Mouse (Mus musculus) retina, embryonic 14.5 days (tissue): ENCODE data around the gene Igsf9.

Experiments used
- DNase-seq: peaks from one replicate; pipeline ENCODE4 v3.0.0-alpha.2; 2015; ENCODE audit warnings: low spot score

Igsf9 gene

DNA sequence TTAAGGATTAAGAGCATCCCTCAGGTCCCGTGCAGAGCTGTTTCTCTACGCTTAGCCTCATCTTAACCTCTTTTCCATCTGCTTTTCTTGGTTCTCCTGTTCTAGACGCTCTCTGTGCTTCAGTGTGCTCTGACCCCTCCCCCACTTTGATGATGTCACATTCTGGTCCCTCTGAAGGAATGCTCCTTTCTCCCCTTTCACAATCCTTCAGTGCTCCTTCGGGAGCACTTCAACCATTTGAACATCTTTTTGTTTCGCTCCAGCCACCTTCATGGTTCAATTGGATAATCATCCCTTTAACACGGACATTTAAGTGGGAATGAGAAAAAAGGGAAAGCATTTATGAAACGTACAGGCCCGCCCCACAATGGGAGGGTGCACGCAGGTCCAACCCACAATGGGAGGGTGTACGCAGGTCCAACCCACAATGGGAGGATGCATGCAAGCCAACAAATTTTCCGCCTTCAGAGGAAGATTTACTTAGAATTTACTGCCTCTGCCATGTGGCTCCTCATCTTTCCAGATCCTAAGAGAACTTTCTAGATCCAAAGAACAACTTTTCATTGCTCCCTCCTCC is 13.2 kb upstream of the Igsf9 start:
- DNase-seq: no peak

DNA sequence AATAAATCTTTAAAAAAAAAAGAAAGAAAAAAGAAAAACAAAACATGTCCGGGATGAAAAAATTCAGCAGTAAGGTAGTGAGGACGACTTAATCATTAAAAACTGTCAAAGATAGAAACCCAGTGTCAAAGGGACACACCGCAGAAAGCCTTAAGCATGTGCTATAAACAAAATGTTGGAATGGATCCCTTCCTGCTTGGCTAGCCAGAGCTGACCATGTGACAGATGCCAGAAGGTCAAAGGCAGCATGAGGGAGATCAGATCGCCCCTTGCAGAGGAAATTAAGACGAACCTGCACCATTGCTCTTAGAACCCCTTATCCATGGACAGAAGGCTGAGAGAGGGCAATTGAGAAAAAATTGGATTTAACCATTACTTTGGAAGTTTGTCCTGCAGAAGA is 12.2 kb upstream of the Igsf9 start:
- no peak for DNase-seq

DNA sequence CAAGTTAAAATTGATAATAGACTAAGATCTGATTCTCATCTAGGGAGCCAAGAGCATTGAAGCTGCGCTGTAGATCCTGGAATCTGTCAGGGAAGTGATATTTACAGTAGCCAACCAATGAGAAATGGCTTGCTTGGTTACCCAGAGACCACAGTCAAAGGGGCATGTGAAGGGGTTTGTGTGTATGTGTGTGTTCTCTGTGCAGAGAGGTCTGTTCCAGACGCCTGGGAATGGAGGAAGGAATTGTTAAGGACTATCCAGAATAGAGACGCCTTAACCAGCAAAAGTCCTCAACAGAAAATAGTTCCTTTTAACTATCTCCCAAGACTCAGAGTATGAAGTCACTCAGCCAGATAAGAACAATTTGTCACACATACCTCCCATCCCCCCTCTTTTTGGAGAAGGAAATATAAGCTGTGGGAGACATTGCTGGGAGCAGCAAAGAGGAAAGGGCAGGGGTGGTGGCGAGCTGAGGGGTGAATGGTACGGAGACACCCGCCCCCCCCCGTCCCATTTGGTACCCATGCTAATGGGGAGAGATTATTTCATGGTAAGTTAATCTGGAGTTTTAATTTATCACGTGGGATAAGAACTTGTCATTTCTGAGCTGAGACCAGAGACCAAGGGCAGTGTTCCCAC is 11.7 kb upstream of the Igsf9 start:
- DNase-seq: no peak

DNA sequence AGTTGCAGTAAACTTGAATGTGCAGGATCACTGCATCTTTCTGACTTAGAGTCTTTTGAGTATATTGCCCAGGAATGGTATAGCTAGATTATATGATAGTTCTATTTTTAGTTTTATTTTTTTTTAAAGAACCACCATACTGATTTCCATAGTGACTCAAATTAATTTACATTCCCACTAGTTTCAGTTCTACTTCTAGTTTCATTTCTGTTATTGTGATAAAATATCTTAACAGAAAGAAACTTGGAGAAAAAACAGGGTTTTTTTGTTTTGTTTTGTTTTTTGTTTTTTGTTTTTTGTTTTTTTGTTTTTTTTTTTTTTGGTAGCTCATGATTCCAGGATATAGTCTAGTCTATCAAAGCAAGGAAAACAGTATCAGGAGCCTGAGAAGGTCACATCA is 8.7 kb upstream of the Igsf9 start:
- DNase-seq: no peak

DNA sequence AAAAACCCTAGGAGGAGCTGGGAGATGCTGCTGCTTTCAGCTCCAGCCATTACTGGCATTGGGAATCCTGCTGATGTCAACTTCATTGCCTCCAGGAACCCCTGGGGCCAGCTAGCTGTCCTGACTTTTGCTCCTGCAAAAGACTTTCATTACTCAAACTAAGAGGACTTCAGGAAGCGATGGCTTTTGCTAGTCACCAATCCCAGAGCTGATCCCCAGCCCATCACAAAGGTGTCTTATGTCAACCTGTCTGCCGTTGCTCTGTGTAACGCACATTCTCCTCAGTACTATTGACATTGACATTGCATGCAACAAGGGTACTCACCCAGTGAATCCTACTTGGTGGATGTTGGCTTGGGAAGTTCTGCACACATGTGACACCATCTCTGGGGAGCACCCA is 7.4 kb upstream of the Igsf9 start:
- no peak for DNase-seq

DNA sequence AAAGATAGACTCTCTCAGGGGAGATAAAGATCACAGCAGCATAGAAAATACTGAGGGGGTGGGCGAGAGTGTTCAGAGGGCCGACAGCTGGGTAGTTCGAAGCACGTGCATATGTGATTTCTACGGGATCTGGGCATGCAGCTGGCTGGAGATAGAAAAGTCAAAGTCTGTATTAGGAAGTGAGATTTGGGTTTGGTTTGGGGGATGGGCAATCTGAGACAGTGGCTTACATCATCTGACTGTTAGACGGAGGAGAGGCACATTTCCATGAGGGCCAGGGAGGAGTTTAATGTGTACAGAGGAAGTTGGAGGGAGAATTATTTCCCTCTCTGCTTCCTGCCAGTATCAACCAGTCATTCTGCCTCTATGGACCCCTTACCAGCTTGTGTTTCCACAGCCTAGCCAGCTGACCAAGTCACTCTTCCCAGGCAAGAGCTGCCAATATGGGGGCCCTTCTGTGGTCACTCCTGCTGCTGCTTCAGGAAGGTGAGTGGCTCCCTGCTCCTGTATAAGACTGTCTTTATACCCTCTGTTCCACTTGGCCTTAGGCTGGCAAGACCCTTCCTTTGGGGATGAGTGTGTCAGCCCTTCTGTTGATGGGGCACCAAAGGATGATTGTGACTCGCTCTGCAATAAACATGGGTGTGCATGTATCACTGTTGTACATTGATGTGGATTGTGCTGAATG is 6.4 kb upstream of the Igsf9 start, which contains the start of gene Slamf9:
Gene Slamf9 (plus strand): TSS at position 305 of the 688 bp plus-strand sequence.
- DNase-seq: no peak

DNA sequence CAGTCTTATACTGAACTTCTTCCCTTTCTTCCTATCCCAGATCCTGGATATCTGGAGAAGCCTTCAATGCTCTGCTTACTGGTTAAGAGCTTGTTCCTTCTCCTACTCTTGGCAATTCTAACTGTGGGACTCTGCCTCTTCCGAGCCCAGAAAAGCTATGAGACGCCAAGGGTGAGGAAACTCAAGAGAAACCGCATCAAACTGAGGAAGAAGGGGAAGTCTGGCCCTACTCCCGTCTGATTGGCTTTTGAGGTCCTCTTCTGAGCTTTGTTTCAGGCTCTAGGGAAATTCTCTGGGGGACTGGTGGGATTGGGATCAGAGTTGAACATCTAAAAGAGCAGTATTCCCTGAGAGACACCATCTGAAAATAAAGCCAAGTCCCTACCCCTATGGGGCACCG is 3.6 kb upstream of the Igsf9 start:
- DNase-seq: no peak

DNA sequence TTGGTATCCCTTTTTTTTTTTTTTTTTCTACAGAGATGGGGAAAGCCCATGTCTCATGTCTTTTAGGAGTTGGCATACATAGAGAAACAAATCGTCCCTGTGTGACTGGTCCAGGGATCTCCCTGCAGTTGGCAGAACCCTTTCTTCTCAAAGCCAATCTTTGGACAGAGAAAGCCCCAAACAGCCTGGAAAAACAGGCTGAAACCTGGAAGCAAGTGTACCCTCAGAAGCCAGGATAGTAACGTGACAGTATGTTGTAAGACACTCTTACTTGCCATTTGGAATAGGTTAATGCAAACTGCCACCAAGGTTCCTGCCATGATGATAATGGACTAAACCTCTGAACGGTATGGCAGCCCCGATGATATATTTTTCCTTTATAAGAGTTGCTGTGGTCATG is 1.2 kb upstream of the Igsf9 start:
- DNase-seq: no peak

DNA sequence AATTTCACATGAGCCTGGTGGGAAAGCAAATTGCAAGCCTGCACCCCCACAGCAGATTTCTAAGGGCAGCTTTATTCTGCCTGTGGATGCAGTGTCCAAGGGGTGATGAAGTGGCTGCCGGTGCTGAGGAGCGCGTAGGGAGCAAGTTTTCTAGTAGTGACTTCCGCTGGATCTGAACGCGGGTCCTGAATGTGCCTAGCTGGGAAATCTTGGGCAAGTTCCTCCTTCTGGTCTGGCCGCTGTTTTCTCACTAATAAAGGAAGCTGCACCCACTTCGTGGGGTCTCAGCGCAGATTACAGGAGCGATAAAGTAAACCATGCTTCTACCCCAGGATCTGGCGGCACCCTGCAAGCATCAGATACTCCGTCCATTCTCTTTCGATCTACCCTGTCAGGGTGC is 477 bp upstream of the Igsf9 start:
- DNase-seq: peak; percentile 21

DNA sequence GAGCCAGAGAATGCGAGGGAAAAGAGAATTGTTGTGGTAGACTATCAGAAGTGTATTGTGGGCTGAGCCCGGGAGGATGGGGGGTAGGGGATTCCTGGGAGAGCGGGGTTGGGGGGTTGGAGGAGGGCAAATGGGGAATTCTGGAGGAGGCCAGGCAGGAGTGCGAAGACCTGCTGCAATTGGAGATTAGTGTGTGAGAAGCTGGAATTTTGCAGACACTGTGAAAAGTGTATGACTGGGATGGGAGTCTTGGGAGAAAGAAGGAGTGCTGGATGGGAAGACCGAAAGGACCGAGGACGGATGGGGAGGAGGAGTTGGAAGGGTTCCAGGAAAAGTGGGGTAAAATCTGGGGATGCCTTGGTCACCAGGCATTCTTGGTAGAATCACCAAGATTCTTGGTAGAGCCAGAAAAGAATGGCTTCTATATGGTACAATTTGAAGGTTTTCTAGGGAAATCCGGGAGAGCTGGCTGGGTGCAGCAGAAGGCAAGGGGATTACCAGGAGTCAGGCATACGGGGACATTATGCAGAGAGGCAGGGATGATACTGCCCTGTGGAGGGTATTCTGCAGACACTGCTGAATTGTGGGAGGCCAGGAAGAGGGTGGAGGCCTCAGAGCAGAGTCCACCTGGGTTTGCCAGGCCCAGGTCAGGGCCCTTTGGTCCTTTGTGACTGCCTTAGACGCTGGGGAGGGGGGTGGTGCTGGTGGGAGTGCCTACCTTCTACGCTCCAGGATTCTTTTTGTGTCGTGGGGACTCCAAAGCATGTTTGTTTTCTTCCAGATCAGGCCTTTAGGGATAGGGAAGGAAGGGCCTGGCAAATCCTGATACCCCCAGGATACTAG is 1.2 kb downstream of the Igsf9 start:
- peak; percentile 23 for DNase-seq

DNA sequence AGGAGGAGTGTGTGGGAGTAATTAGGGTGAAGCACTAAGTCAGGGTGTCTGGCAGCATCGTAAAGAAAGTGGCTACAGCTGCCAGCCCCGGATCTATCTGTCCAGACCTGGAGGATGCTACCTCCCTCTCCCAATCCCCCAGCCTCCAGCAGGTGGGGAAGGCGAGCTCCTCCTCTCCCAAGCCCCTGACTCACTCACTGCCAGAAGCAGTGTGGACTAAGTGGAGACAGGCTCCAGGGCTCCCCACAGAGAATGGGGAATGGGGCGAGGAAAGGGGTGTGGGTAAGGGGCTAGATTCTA is 1.7 kb downstream of the Igsf9 start:
- DNase-seq: peak; percentile 47

DNA sequence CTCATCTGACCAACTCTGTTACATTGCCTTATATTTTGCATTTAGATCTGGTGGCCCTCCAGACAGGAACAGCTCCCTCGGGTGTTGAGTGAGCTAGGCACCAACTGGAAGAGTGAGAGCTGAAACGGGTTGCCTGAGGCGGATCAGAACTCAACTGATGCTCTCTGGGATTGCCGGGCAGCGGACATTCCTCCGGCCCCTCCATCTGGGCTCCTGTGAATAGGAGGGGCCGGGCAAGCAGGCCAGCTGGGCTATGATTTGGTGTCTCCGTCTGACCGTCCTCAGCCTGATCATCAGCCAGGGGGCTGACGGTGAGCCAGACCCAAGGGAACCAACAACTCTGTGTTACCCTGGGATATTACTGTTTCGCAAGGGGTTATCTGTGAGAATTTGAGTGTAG is 2.6 kb downstream of the Igsf9 start:
- peak; percentile 51 for DNase-seq

DNA sequence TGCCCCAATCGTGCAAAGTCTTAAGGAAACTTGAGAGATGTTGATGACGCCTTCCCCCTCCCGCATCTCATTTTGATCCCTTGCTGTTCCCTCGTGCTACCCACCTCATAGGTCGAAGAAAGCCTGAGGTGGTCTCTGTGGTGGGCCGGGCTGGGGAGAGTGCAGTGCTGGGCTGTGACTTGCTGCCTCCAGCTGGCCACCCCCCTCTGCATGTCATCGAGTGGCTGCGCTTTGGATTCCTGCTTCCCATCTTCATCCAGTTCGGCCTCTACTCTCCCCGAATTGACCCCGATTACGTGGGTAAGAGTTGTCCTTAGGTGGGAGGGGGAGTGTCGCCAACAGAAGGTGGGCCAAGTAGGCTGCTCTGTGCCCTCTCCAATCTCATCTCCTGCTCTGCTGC is 3.1 kb downstream of the Igsf9 start:
- DNase-seq: no peak

DNA sequence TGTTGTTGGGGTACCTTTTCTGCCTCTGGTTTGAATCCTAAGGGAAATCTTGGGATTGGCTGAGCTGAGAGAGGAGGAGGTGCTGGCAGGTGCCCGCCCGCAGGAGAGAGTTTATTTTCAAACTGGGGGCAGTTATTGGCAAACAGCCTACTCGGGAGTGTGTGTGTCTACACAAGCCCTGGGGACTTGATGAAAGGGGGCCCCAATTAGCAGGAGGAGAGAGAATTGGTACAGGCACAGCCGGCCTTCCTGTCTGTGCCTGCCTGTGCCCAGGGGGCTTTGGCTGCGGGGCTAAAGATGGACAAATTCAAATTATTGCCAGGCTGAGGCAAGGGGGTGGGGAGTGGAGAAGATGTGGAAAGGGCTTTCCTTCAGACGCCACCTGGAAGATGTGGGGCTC is 4.2 kb downstream of the Igsf9 start:
- DNase-seq: no peak

DNA sequence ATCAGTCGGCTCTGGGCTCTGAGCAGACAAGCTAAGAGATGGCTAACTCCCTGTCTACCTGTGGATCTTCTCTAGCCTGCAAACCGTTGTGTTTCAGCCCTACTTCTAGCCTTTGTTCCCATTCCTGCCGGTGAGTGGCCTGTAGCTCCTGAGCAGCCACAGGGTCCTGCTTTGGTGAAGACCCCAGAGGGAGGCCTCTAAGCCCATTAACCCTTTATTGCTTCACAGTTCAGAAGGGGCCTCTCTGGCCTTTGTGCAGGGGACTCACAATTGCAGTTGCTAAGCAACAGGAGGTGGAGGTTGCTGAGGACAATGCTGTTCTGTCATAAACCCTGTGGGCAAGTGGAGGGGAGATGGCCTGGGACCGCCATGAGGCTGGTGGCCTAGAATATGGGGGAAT is 4.6 kb downstream of the Igsf9 start:
- DNase-seq: peak; percentile 83

DNA sequence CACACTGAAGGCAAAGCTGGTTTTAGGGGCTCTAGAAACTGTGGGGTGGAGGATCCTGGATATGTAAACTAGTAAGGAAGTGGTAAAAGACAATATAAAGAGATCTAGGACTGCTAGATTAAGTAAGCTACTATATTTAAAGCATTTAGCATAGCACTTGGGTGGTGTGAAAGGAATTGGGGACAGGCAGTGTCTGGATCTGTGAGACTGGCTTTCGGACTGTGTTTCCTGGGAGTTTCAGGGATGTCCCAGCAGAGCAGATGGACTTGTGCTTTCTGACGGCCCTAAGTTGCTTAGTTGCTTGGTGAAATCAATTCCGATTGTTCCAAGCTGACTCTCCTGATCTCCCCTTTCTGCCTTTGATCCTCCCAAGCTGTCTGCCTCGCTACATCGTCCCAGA is 5.1 kb downstream of the Igsf9 start:
- DNase-seq: no peak

DNA sequence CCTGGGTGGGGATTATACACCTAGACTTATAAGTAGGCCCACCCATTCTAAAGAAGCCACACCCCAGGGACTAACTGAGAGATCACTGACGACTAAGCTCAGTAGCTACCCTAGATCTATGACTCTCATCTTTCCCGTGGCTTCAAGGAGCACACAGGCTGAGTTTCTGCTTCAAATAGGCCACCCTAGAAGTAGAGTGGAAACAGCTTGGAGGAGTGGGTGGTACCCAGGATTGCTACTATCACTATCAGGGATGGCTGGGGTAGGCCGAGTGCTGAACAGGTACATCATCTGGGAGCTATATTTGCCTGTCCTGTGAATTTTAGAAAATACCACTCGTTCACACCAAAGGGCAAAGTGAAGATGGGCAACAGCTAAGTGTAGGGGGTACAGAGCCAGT is 6.3 kb downstream of the Igsf9 start:
- DNase-seq: no peak

DNA sequence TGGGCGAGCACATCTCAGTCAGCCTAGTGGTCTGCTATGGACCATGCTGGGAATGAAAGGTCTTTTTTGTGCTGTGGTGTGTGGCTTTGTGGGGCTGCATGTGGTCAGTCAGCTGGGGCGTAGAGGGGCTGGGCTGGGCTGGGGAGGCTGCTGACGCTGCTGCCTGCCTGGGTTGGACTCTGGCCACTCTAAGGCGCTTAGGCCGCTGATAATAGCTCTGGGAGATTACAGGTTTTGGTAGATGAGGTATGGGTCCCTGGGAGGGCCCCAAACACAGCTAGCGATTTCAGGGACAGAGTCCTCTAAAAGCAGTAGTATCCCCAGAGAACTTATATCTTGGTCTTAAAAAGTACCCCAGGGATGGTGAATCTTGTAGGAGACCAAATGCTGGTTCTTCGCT is 7.2 kb downstream of the Igsf9 start:
- no peak for DNase-seq

DNA sequence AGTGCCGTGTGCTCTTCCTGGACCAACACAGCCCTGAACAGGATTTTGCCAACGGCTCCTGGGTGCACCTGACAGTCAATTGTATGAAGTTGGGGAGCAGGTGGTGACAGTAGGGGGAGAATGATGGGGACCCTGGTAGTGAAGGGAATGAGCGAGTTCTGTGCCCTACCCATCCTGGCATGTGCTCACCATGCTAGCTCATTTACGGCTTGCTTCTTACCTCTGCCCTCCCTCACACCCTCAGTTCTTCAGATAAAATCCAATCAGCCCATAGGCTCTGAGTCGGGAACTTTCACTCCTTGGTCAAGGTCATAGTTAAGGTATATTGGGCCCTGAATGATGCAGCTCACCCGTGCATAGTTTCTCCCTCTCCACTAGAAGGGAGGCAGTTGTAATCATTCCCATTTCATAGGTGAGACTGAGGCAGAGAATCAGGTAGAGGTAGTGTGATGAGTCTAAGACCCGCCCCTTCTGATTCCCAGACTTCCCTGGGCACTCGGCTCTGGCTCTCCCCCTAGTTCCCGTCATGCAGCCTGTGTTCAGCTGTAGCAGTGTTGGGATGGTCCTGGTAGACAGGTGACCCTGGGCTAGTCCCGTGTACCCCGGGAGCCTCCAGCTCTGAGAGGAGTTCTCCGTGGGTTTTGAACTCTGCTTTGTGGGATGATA is 8.1 kb downstream of the Igsf9 start:
- DNase-seq: no peak

DNA sequence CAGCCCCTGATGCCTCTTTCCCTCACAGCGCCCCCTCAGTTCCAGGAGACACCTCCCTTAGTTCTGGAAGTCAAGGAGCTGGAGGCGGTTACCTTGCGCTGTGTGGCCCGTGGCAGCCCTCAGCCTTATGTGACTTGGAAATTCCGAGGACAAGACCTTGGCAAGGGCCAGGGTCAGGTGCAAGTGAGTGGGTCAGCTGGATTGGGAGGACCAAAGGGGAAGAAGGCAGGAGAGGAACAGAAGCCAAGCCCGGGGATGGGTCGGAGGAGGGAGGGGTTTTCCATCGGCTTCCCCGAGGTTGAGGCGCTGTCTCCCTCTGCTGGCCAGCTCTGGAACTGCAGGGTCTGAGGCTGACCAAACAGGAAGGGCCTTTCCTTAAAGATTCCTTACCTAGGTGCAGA is 8.7 kb downstream of the Igsf9 start:
- peak; percentile 92 for DNase-seq

DNA sequence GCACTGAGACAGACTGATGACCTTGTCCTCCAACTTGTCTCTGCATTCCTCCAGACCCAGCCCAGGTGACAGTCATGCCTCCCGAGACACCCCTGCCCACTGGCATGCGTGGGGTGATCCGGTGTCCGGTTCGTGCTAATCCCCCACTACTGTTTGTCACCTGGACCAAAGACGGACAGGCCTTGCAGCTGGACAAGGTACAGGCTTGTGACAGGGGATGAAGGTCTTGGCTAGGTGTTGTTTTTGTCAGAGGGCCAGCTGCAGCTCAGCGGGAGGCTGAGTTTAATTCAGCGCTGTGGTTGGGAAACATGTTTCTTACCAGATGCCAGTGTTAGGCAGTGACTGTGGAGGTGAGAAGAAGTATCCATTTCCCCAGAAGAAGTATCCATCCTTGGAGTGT is 10.5 kb downstream of the Igsf9 start:
- DNase-seq: no peak

DNA sequence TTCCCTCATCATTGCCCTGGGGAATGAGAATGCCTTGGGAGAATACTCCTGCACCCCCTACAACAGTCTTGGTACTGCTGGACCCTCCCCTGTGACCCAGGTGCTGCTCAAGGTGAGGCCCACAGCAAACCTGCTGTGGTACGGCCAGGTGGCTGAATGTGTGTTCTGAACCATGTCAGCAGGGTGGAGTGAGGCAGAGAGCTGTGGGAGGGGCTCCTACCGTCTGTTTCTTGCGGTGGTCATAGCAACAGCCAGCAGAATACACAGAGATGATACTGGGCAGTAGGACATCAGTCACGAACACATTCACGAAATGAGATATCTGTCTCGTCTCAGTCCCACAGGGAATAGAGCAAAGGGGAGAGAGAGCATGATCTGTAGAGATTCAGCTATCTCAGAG is 11.9 kb downstream of the Igsf9 start:
- no peak for DNase-seq

DNA sequence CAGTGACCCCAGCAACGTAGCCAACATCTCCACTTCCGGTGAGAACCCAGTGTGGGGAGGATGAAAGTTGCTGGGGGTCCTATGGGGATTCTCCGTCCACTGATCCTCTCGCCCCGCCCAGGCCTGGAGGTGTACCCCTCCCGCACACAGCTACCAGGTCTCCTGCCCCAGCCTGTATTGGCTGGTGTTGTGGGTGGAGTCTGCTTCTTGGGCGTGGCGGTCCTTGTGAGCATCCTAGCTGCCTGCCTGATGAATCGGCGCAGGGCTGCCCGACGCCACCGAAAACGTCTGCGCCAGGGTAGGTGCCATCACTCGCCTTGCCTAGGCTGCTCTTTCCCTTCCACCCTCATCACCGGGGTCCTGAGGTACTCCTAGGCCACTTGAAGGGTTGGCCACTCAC is 14.4 kb downstream of the Igsf9 start:
- DNase-seq: no peak
